Mouse (Mus musculus): ENCODE data around the gene Mex3a. TPM values are rescaled to one million over a fixed set of nuclear protein-coding genes. Genes with fewer than 3 reads are reported as not detected.
A peak's percentile ranks its signal among the peaks of the same experiment; 100 is the strongest.

Gene Mex3a
- polyA plus RNA-seq, 1 experiment from 2014 or later, result 28.6 TPM

- Histone ChIP-seq H3K9ac (ENCODE audit: low read depth, low read length) (no peak overlapping the region), H3K36me3 (ENCODE audit: control insufficient read depth, insufficient read depth, low read length) (no peaks in the 10 kb centered on the region; the same call in 1 of the 2 replicates), H3K9me3 (replicated peaks; ENCODE audit: control insufficient read depth, low read length, poor library complexity, severe bottlenecking) (no peaks in the 10 kb centered on the region), H3K4me1 (ENCODE audit: control insufficient read depth, insufficient read depth, low read length) (no peaks in the 10 kb centered on the region), H3K27ac (ENCODE audit: low read length) (no peak overlapping the region), H3K27me3 (ENCODE audit: control insufficient read depth, insufficient read depth, low read depth, low read length) (no peaks in the 10 kb centered on the region), H3K4me2 (ENCODE audit: low read length) (no peak overlapping the region), H3K4me3 (ENCODE audit: low read depth, low read length) (no peak overlapping the region)
- no peak for ATAC-seq
- 78% methylated on average over 2 of the region's 2 CpGs for WGBS
These were observed 12.1 kb upstream of the Mex3a start for GRCm38 (mm10) chr3:88520078-88520477.

GRCm38 (mm10) chr3:88521156-88521555 lies 11.0 kb upstream of the Mex3a start:
- no peaks in the 10 kb centered on the region for H3K27me3 ChIP-seq (ENCODE audit: control insufficient read depth, insufficient read depth, low read depth, low read length)
- peaks cover 6% of the 10 kb centered on the region for H3K4me1 ChIP-seq (ENCODE audit: control insufficient read depth, insufficient read depth, low read length)
- H3K36me3 ChIP-seq (ENCODE audit: control insufficient read depth, insufficient read depth, low read length), result no peaks in the 10 kb centered on the region; the same call in 1 of the 2 replicates
- no peak overlapping the region for H3K9ac ChIP-seq (ENCODE audit: low read depth, low read length)
- H3K4me3 ChIP-seq (ENCODE audit: low read depth, low read length), result no peak overlapping the region
- ATAC-seq, result no peak
- H3K4me2 ChIP-seq (ENCODE audit: low read length), result no peak overlapping the region
- H3K27ac ChIP-seq (ENCODE audit: low read length), result no peak overlapping the region
- WGBS, result 91% methylated on average over 6 of the region's 6 CpGs
- H3K9me3 ChIP-seq (replicated peaks; ENCODE audit: control insufficient read depth, low read length, poor library complexity, severe bottlenecking), result no peaks in the 10 kb centered on the region

- Histone ChIP-seq H3K27me3 (ENCODE audit: control insufficient read depth, insufficient read depth, low read depth, low read length) (no peaks in the 10 kb centered on the region), H3K9ac (ENCODE audit: low read depth, low read length) (no peak overlapping the region), H3K9me3 (replicated peaks; ENCODE audit: control insufficient read depth, low read length, poor library complexity, severe bottlenecking) (no peaks in the 10 kb centered on the region), H3K4me1 (ENCODE audit: control insufficient read depth, insufficient read depth, low read length) (peaks cover 12% of the 10 kb centered on the region), H3K4me2 (ENCODE audit: low read length) (no peak overlapping the region), H3K36me3 (ENCODE audit: control insufficient read depth, insufficient read depth, low read length) (no peaks in the 10 kb centered on the region; the same call in 1 of the 2 replicates), H3K4me3 (ENCODE audit: low read depth, low read length) (no peak overlapping the region), H3K27ac (ENCODE audit: low read length) (no peak overlapping the region)
- WGBS, result 28% methylated on average over 9 of the region's 9 CpGs
- no peak for ATAC-seq
These were observed 10.3 kb upstream of the Mex3a start for GRCm38 (mm10) chr3:88521803-88522331.

- Histone ChIP-seq H3K4me1 (ENCODE audit: control insufficient read depth, insufficient read depth, low read length) (peaks cover 21% of the 10 kb centered on the region), H3K4me3 (ENCODE audit: low read depth, low read length) (no peak overlapping the region), H3K27ac (ENCODE audit: low read length) (no peak overlapping the region), H3K36me3 (ENCODE audit: control insufficient read depth, insufficient read depth, low read length) (no peaks in the 10 kb centered on the region; the same call in 1 of the 2 replicates), H3K4me2 (ENCODE audit: low read length) (no peak overlapping the region), H3K9me3 (replicated peaks; ENCODE audit: control insufficient read depth, low read length, poor library complexity, severe bottlenecking) (no peaks in the 10 kb centered on the region), H3K27me3 (ENCODE audit: control insufficient read depth, insufficient read depth, low read depth, low read length) (no peaks in the 10 kb centered on the region), H3K9ac (ENCODE audit: low read depth, low read length) (no peak overlapping the region)
- 90% methylated on average over 8 of the region's 8 CpGs for WGBS
- no peak for ATAC-seq
These were observed 9.2 kb upstream of the Mex3a start for GRCm38 (mm10) chr3:88523027-88523426.

GRCm38 (mm10) chr3:88525021-88525420 lies 7.2 kb upstream of the Mex3a start:
- H3K4me3 ChIP-seq (ENCODE audit: low read depth, low read length), result no peak overlapping the region
- H3K9ac ChIP-seq (ENCODE audit: low read depth, low read length), result no peak overlapping the region
- H3K36me3 ChIP-seq (ENCODE audit: control insufficient read depth, insufficient read depth, low read length), result no peaks in the 10 kb centered on the region; the same call in 1 of the 2 replicates
- WGBS, result 93% methylated on average over 5 of the region's 5 CpGs
- H3K9me3 ChIP-seq (replicated peaks; ENCODE audit: control insufficient read depth, low read length, poor library complexity, severe bottlenecking), result no peaks in the 10 kb centered on the region
- H3K27me3 ChIP-seq (ENCODE audit: control insufficient read depth, insufficient read depth, low read depth, low read length), result no peaks in the 10 kb centered on the region
- no peak overlapping the region for H3K27ac ChIP-seq (ENCODE audit: low read length)
- peaks cover 40% of the 10 kb centered on the region for H3K4me1 ChIP-seq (ENCODE audit: control insufficient read depth, insufficient read depth, low read length)
- ATAC-seq, result no peak
- H3K4me2 ChIP-seq (ENCODE audit: low read length), result no peak overlapping the region

GRCm38 (mm10) chr3:88526157-88527131 lies 5.8 kb upstream of the Mex3a start:
- peaks cover 46% of the 10 kb centered on the region for H3K4me1 ChIP-seq (ENCODE audit: control insufficient read depth, insufficient read depth, low read length)
- H3K36me3 ChIP-seq (ENCODE audit: control insufficient read depth, insufficient read depth, low read length), result no peaks in the 10 kb centered on the region; the same call in 1 of the 2 replicates
- H3K27me3 ChIP-seq (ENCODE audit: control insufficient read depth, insufficient read depth, low read depth, low read length), result no peaks in the 10 kb centered on the region
- no peak overlapping the region for H3K27ac ChIP-seq (ENCODE audit: low read length)
- 33% methylated on average over 17 of the region's 17 CpGs for WGBS
- peak; percentile 76 for ATAC-seq
- peak overlapping the region; percentile 7; the same call in 1 of the 2 replicates for H3K4me3 ChIP-seq (ENCODE audit: low read depth, low read length)
- H3K4me2 ChIP-seq (ENCODE audit: low read length), result peak overlapping the region; percentile 40
- 0 out of 2 replicates have a peak overlapping the region, but pooled peaks have one; percentile 37 for H3K9ac ChIP-seq (ENCODE audit: low read depth, low read length)
- no peaks in the 10 kb centered on the region for H3K9me3 ChIP-seq (replicated peaks; ENCODE audit: control insufficient read depth, low read length, poor library complexity, severe bottlenecking)

GRCm38 (mm10) chr3:88527565-88527964 lies 4.6 kb upstream of the Mex3a start:
- peak overlapping the region; percentile 3; the same call in 1 of the 2 replicates for H3K4me3 ChIP-seq (ENCODE audit: low read depth, low read length)
- H3K27me3 ChIP-seq (ENCODE audit: control insufficient read depth, insufficient read depth, low read depth, low read length), result no peaks in the 10 kb centered on the region
- H3K9me3 ChIP-seq (replicated peaks; ENCODE audit: control insufficient read depth, low read length, poor library complexity, severe bottlenecking), result no peaks in the 10 kb centered on the region
- no peaks in the 10 kb centered on the region; the same call in 1 of the 2 replicates for H3K36me3 ChIP-seq (ENCODE audit: control insufficient read depth, insufficient read depth, low read length)
- WGBS, result 26% methylated on average over 8 of the region's 8 CpGs
- peak overlapping the region; percentile 44 for H3K4me2 ChIP-seq (ENCODE audit: low read length)
- peak overlapping the region; percentile 58 for H3K9ac ChIP-seq (ENCODE audit: low read depth, low read length)
- H3K27ac ChIP-seq (ENCODE audit: low read length), result peak overlapping the region; percentile 26; the same call in 1 of the 2 replicates
- ATAC-seq, result no peak
- peaks cover 46% of the 10 kb centered on the region for H3K4me1 ChIP-seq (ENCODE audit: control insufficient read depth, insufficient read depth, low read length)

GRCm38 (mm10) chr3:88528646-88529045 lies 3.5 kb upstream of the Mex3a start:
- ATAC-seq, result no peak
- Histone ChIP-seq H3K9me3 (replicated peaks; ENCODE audit: control insufficient read depth, low read length, poor library complexity, severe bottlenecking) (no peaks in the 10 kb centered on the region), H3K27ac (ENCODE audit: low read length) (no peak overlapping the region), H3K4me2 (ENCODE audit: low read length) (peak overlapping the region; percentile 93; the same call in 1 of the 2 replicates), H3K27me3 (ENCODE audit: control insufficient read depth, insufficient read depth, low read depth, low read length) (no peaks in the 10 kb centered on the region), H3K9ac (ENCODE audit: low read depth, low read length) (no peak overlapping the region), H3K36me3 (ENCODE audit: control insufficient read depth, insufficient read depth, low read length) (no peaks in the 10 kb centered on the region), H3K4me1 (ENCODE audit: control insufficient read depth, insufficient read depth, low read length) (peaks cover 46% of the 10 kb centered on the region), H3K4me3 (ENCODE audit: low read depth, low read length) (no peak overlapping the region)
- 83% methylated on average over 11 of the region's 11 CpGs for WGBS

All from midbrain, embryonic 16.5 days (tissue).